Mouse (Mus musculus) left cerebral cortex, adult 18-20 months (tissue): ENCODE data around the gene Bcl2. TPM values are rescaled to one million over a fixed set of nuclear protein-coding genes. Genes with fewer than 3 reads are reported as not detected.

Experiments
- DNase-seq, 2 experiments: peaks; one replicate each; pipeline ENCODE4 v3.0.0; 2021 to 2022; ENCODE audit warnings: low spot score in 2 of 2, mixed read lengths in 1 of 2
- total RNA-seq, 2 experiments: library from RNA; stranded (reverse); gene quantifications; 2 replicates each; pipeline ENCODE4 v1.2.3; 2021

The Bcl2 gene
- total RNA-seq, 2 experiments from 2014 or later: 16.9 to 19.1 TPM

DNA sequence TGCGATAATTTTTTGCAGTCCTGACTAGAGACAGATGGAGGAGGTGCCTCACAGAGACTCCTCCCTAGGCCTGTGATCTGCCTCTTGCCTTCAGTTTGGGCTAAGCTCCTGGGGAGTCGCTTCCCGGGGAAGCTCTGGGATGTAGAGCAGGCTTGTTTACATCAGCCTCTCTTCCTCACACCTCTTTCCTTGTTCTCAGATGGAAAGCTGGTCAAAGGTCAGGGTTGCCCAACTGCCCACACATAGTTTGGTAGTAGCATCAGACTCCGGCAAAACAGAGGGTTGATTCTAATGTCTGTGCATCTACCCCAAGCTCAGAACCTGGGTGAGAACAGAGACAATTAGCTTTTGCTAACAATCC lies 84.6 kb downstream of the Bcl2 start:
- no peak for DNase-seq

DNA sequence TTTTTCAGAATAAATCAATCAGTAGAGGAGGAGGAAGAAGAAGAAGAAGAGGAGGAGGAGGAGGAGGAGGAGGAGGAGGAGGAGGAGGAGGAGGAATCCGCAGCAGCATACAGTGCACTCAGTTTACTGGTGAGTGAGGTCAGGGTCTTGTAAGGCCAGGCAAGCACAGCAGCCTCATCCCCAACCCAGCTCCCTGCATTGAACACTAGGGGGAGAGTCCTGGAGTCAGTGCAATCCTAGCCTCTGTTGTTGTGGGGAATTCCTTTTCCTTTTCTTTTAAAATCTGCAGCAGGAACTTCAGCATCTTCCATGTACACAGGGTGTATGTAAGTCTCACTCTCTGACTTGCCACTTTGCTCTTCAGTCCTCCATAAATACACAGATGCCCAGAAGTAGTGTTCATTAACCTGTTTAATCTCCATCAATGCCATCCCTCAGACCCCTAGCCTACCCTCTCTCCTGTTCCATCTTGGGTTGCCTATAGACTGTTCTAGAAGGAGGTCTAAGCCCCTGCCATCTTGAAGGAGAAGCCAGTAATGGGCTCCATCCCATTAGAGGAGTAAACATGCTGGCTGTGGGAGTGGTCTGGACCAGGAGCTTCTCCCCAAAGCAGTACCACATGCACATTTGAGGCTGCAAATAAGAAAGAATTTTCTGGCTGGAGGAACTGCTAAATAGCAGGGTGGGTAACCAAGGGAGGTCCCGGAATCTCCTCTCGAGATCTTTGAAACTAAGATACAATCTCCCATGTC lies 85.2 kb downstream of the Bcl2 start:
- no peak for DNase-seq

DNA sequence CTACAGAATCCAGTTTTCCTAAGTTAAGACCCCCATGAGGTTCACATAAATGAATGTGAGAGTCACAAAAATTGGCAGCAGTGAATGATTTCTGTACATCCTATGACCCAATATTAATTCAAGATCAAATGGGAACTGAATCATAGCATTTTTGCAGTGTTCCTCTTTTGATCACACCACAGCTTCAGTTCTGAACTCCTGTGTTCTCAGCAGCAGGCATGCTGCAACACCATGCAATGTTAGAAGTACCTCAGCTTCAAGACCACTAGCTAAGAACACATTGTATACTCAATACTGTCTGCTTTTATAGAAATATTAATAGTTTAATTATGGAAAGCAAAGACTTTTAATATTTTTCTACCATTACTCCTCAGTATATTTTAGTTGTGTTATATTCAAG lies 85.8 kb downstream of the Bcl2 start:
- no peak for DNase-seq

DNA sequence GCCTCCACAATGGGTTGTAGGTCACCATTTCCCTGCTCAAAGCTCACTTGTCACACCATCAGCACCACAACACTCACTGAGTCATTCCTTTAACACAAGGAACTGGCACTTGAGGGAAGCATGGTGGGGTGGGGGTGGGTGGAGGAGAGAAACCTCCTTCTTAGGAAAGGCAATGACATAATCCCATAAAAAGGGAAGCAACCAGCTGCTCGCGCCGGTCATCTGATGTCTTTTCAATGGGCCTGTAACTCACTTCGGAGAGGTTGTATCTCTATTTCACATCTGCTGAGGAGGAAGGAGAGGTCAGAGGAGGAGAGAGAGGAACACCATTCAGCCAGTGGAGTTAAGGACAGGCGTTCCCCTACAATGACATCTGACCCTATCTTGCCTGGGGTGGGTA lies 86.8 kb downstream of the Bcl2 start:
- DNase-seq: no peak

DNA sequence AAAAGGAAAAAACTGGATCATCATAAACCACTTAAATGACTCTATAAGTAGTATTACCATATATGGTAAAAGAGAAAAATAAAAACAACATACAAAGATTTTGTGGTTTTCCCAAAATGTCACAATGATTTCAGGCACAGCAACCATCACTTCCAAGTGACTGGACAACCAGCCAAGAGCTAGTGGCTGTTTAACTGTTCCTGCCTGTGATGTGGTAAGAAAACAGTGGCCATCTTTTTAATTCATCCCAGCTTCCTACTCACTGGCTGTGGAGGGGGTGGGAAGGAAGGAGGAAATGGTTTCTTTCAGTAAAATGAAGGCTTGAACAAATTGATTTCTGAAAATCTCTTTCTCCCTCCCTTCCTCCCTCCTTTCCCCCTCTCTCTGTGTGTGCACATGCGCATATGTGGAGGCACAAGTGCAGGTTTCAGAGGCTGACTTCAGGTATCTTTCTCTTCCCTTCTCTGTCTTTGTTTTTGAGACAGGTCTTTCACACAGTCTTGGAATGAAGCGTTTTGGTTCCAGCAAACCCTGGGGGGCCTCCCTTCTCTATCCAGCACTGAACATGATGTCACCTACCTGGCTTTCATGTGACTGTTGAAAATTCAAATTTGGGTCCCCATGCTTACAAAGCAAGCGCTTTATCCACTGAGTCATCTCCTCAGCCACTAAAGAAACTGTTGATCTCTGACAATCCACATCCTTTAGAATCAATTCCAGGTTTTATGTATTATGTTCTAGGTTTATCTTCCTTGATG lies 93.7 kb downstream of the Bcl2 start:
- DNase-seq: no peak

DNA sequence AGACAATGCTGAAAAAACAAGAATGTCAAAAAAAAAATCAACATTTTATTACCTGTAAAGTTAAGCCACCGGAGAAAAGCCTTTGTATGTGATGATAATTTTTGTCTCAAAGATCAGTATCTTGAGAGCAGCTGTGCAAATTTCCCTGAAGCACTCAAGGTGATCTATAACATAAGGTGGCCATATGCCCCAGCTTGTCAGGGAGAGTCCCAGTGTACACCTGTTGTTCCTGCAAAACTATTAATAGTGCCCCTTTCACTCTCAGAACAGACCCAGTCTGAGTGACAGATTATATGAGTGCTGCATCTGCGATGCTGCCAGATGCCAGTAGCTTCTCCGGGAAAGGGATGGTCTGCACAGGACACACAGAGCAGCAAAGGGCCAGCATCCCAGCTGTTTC lies 95.3 kb downstream of the Bcl2 start:
- DNase-seq: no peak

DNA sequence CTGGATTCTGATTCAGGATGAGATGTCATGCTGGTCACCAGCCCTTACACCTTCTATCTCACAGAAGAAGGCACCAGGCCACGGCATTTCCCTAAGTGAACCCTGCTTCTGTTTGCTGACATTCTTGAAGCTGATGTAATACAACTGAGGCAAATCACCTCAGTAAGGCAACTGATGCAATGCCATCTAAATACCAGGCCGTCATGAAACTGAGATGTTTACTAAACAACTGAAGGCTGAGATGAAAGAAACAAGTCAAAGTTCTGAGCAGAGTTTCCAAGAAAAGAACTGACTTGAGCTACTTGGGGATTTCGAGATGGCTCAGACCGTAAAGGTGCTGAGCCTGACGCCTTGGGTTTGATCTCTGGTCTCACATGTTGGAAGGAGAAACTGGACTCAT lies 97.1 kb downstream of the Bcl2 start:
- DNase-seq: no peak

DNA sequence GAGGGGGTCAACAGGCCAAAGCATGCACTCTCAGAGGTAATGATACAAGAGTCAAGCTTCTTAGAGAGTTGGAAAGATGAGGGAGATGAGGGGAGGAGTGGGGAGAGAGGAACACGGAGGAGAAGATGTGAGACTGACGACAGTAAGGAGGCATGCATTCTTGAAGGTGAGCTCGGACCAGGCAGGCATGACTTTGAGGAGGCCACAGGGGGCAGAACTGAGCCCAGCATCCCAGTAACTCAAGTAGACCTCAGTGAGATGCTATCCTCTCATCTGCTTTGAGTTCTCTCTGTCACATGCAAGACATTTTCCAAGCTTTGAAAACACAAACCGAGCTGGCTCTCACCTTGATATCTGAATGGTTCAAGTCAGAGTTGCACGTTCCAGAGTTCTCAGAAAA lies 100.7 kb downstream of the Bcl2 start:
- no peak for DNase-seq

DNA sequence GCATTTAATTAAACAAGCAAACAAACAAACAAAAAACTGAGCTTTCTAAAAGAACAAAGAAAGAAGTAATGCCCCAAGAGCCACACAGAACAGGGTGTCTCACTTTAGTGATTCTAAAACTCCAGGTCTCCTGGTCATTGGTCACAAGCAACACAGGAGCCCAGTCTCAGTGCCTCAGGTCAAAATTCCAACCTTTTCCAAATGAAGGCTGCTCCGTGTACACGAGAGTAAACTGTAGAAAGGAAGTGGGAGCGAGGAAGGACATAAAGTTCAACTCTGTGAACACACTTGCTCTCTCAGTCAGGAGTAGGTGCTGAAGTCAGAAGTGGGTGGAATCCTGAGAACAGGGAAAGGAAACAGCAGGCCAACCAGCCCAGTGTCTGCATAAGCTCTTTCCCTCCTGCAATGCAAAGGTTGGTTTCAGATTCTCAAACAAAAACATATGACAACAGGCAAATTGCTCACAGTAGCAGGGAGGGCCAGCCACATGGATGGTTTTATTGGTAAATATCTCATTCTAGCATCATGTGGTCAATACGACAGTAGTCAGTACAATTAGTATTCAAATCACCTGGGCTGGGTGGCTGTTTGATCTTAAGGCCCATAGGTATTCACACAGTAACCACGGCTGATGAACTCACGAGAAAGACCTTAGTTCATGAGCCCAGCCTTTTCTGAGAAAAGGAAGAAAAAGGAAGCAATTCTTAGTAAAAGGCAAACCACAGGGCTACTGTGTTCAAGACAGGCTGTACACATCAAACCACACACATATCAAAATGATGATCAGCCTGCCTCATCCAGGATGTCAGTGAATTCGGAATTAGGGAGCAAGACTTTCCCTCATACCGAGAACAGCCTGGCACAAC lies 101.7 kb downstream of the Bcl2 start:
- no peak for DNase-seq

DNA sequence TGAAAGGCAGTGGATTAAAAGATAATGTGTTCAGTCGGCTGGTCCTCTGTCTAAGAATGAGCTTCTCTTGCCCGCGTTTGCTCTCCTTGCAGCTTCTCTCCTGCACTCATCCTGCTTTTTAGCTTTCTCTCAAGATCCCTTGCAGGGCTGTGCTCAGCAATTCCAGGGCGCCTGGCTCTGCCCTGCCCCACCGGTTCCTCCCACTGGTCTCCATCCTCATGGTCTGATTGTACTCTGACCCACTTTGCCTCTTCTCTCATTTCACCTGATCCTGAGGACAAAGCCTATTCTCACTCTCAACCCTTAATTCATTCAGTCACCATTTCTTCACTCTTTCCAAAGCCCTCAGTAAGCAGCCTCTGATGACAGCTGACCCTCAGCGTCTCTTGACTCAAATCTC lies 102.8 kb downstream of the Bcl2 start:
- no peak for DNase-seq

DNA sequence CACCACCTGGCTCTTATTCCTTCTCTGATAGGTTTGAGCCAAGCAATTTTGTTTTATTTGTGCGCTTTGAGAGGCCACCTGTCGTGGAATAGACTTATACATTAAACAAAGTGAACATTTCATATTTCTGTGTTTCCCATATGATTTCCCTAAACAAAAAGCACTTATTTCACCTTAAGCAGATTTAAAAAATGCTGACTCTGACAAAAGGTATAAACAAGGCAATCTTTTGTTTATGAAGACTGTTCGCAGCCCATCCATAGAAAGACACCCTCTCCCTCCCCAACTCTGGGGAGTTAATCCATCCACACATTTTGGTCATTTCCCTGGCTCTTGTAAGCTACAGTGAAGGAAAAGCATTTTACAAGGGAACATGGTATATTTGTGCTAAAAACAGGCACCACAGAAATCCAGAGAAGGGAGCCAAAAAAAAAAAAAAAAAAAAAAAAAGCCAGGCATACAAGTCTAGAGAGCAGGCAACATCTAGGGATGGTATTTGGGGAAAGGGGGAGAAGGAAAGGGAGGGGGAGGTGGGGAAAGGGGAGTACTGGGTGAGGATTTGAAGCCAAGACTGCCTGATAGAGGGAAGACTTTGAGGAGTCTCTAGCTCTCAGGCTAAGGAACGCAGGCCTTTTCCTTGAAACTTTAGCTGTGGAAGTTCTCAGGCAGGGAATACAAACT lies 105.8 kb downstream of the Bcl2 start:
- DNase-seq: no peak

DNA sequence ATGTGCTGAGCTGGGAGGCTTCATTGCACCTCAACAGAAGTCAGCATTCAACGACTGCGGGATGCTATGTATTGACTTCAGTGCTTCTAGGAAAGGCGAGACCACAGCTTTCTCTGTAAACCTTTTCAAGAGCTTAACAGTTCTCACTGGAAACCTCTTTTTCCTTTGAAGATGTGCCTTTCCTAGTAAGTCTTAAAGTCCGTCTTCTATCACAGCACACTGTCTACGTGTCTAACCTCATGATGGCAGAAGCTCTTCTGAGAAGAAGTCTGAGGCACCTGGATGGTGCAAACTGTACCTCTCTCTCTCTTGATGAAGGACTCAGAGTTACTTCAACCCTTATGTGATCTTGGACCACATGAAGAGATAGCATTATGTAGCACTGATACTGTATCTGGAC lies 107.1 kb downstream of the Bcl2 start:
- DNase-seq: no peak

DNA sequence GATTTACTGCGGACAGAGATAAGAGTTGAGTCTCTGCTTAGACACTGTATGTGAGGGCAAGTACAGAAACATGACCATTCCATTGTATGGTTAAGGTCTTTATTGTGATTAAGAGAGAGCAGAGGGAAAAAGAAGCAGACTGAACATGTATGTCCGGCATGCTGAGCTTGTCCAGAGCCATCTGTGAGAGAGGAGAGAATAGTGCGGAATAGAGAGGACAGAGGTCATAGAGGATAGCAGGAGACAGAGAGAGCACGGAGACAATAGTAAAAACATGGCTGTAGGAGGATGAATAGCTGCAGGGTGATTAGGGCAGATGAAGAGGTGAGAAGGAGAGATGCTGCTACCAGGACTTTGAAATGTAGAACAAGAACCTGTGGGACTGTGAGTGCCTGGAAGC lies 110.7 kb downstream of the Bcl2 start:
- DNase-seq: no peak

DNA sequence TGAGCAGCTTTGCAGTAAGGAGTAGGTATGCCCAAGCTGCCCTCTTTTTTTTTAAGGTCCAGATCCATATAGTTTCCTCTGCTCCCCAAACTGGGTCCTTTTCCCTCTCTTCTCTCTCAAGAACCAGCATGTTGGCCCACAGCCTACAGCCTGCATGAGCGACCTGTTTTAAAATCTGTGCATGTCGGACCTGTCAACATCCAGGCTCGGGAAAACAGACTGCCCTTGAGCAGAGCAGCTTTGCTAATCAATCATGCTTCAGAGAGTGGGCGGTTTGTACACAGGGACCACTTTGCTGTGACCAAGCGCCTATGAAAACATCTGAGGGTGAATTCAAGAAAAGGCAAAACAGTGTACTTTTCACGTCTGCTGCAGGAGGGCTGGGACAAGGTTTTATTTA lies 111.1 kb downstream of the Bcl2 start:
- no peak for DNase-seq

DNA sequence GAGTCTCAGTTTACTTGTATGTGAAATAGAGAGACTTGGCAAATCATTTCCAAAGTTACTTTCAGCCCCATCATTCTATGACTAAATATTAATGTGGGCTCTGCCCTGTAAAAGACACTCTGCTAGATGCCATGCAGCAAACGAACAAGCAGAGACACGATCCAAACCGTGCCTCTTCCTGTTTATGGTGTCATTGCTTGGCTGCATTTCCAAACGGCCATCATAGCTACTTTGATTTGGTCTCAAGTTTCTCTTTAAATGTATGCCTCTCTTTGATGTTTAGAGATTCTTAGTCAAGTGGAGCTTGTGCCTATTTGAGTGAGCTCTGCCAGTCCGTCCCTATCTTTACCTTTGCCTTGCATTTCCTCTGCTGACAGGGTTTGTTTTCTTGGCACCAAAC lies 111.5 kb downstream of the Bcl2 start:
- DNase-seq: no peak

DNA sequence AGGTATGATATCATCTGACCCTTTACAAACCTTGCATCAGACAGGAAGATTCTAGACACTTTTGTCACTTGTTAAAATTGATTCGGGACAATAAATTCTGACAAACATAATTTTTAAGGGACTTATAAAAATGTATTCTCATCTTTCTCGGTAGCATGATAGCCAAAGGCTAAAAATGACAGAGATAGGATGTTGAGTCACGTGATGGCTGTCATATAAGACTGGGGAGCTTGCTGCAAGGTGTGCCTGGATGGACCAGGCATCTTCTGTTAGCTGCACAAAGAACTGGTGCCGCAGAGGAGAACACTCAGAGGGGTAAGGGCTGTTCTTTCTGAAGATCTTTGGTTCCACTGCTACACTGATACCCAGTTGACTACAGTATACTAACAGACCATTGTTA lies 112.8 kb downstream of the Bcl2 start:
- no peak for DNase-seq

DNA sequence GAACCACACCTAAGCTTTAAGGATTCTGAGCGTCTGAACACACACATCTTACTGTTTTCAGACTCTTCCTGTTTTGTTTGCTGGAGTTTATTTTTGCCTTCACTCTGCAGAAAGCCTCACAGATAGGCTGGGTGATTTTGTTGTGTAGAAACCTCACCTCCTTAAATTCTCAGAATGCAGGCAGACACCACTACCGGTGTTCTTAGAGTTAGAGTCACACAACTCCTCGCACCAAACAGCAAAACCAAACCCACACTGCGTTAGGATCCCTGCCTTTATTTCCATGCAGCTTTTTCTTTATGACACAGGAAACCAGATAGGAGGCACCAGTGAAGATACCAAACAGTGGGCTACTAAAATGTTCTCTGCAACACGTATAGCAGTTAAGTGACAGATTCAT lies 113.2 kb downstream of the Bcl2 start:
- no peak for DNase-seq

DNA sequence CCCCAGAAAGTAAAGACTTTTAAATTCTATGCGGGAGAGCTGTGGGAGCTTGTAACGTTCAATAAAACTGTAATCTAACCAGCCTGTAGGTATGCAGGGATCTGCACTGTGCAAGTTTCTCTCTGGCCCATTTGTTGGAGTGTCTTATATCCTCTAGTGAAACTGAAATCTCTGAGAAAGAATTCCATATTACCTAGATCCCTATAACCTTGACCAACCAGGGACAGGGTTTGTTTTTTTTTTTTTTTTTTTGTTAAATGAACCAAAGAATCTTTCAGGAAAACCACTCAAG lies 115.8 kb downstream of the Bcl2 start:
- no peak for DNase-seq

DNA sequence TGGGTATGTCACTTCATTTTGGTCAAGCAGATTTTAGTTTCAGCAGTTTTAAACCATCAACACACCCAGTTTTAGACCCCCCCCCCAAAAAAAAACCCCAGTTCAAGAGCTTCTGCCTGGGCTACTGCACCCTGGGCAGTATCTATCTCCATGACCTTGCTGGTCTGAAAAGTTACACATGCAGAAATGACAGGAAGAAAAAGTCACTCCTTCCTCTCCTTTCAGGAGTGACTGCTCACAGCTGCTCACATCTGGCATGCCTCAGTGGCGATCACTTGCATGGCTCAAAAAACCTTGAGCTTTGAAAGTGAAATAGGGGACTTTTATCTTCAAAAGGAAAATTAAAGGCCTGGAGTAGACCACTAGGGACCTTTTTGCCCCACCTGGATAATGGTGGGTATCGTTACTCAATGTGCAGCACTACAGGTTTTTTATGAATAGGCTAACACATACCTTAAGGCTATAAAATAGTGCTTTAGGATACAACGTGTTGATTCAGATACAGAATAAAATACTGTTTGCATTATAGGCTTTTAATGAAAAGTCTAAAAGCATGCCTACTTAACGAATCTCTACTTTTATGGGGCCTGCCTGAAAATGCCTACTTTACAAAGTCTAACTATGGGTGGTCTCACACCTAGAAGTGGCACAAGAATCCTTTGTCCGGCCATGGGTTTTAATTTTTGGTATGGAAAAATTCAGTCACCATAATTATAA lies 116.3 kb downstream of the Bcl2 start:
- DNase-seq: no peak

DNA sequence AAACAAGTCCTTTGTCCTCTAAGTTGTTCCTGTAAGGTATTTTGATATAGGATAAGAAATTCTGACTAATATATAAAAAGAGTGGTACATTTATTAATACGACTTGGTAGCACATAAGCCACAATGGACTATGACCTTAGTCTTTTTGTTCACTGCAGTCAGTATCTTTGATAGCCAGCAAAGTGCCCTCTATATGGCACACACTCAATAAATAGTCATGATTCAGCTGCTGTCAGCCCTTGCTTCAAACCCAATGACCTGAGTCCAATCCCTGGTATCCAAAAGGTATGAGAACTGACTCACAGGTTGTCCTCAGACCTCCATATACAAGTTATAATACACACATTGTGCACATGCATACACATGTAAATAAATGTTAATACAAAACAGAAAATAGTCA lies 117.7 kb downstream of the Bcl2 start:
- DNase-seq: no peak

DNA sequence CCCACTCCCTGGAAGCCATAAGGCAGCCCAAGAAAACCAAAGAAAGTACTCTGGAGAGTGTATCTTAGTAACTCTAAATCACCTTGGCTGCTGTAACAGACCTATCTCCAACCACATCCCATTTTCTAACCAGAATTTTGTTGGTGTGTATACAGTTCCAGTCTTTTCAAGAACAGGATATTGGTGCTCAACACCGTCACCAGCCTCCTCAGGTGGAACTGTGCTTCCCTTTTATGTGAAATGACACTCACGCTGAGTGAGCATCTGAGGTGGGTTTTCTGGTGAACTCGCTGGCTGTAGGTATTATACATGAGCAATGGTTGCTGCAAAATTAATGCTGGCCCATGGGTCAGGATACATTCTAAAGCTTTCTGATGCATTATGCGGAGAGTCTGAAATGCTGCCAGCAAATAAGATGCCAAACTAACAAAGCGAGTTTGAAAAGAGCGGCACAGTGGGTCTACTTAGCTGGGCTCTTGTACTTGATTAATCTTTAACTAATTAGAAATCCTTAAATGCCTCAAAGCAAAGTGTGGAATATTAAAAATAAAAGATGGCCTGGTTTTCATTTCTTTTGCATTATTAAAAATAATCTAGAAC lies 118.7 kb downstream of the Bcl2 start:
- no peak for DNase-seq
